Mouse (Mus musculus) midbrain, embryonic 13.5 days (tissue): ENCODE measurements around the gene Exd2. TPM values are rescaled to one million over a fixed set of nuclear protein-coding genes. Genes with fewer than 3 reads are reported as not detected.
A peak's percentile ranks its signal among the peaks of the same experiment; 100 is the strongest.

ENCODE experiments used
- ATAC-seq: fragments of 200-750 bp; cut with Nextera tagmentation; 2 replicates; pipeline ENCODE4 v1.8.0; 2017; ENCODE audit warnings: mild to moderate bottlenecking, moderate TSS enrichment, moderate library complexity
- H3K27ac ChIP-seq: fragments of 300-500 bp; sonication (generic); 2 replicates; pipeline ENCODE4 v1.5.1; 2015; ENCODE audit warnings: inconsistent platforms, mild to moderate bottlenecking, moderate library complexity
- H3K27me3 ChIP-seq: fragments of 300-500 bp; sonication (generic); 2 replicates; pipeline ENCODE4 v1.6.1; 2015; ENCODE audit warnings: mild to moderate bottlenecking, inconsistent platforms
- H3K36me3 ChIP-seq: fragments of 300-500 bp; sonication (generic); 2 replicates; pipeline ENCODE4 v1.6.1; 2015; ENCODE audit warnings: mild to moderate bottlenecking, inconsistent platforms
- H3K4me1 ChIP-seq: fragments of 300-500 bp; sonication (generic); replicated peaks from 2 replicates; pipeline ENCODE4 v1.6.1; 2015; ENCODE audit warnings: inconsistent platforms
- H3K4me2 ChIP-seq: fragments of 300-500 bp; sonication (generic); replicated peaks from 2 replicates; pipeline ENCODE4 v1.6.1; 2015; ENCODE audit warnings: moderate library complexity, mild to moderate bottlenecking, inconsistent platforms
- H3K4me3 ChIP-seq: fragments of 300-500 bp; sonication (generic); replicated peaks from 2 replicates; pipeline ENCODE4 v1.5.1; 2015; ENCODE audit warnings: mild to moderate bottlenecking, inconsistent platforms
- H3K9ac ChIP-seq: fragments of 300-500 bp; sonication (generic); replicated peaks from 2 replicates; pipeline ENCODE4 v1.6.1; 2015; ENCODE audit warnings: mild to moderate bottlenecking, inconsistent platforms
- H3K9me3 ChIP-seq: fragments of 300-500 bp; sonication (generic); 2 replicates; pipeline ENCODE4 v1.6.1; 2016; ENCODE audit warnings: mild to moderate bottlenecking, inconsistent platforms
- WGBS: fragments of 180-500 bp; shearing (Covaris S2); methylation state at CpG from one replicate; pipeline ENCODE4 v1.1.7; 2015; 5-methylcytosine and 5-hydroxymethylcytosine counted together
- polyA plus RNA-seq: library from polyadenylated mRNA; unstranded; fragments of >200 nt; fragmentation: Nextera tagmentation; extraction: Ambion mirVana; gene quantifications from 2 replicates; pipeline ENCODE4 v1.2.1, GENCODE M21; 2015

The Exd2 gene
- polyA plus RNA-seq, 1 experiment from 2014 or later: 58.4 TPM

- WGBS: 71% methylated on average over 5 of the region's 5 CpGs
- no peaks in the 10 kb centered on the region for H3K36me3 ChIP-seq
- no peak overlapping the region for H3K9ac ChIP-seq
- no peak overlapping the region for H3K4me2 ChIP-seq
- peak; percentile 37 for ATAC-seq
- H3K27me3 ChIP-seq: no peaks in the 10 kb centered on the region
- peak overlapping the region; percentile 62; the same call in 1 of the 2 replicates for H3K27ac ChIP-seq
- H3K4me1 ChIP-seq: peaks cover 48% of the 10 kb centered on the region
- H3K4me3 ChIP-seq: no peak overlapping the region
- H3K9me3 ChIP-seq: no peaks in the 10 kb centered on the region
These were observed 65.0 kb downstream of the Exd2 start for GRCm38 (mm10) chr12:80527727-80528389.

GRCm38 (mm10) chr12:80530052-80530451 lies 67.2 kb downstream of the Exd2 start:
- H3K4me2 ChIP-seq: no peak overlapping the region
- no peaks in the 10 kb centered on the region for H3K9me3 ChIP-seq
- no peaks in the 10 kb centered on the region for H3K27me3 ChIP-seq
- H3K36me3 ChIP-seq: no peaks in the 10 kb centered on the region
- no peak overlapping the region for H3K9ac ChIP-seq
- no peak overlapping the region for H3K27ac ChIP-seq
- ATAC-seq: no peak
- H3K4me1 ChIP-seq: peaks cover 41% of the 10 kb centered on the region
- H3K4me3 ChIP-seq: no peak overlapping the region
- 86% methylated on average over 2 of the region's 2 CpGs for WGBS

- no peak overlapping the region for H3K4me3 ChIP-seq
- no peaks in the 10 kb centered on the region for H3K9me3 ChIP-seq
- 78% methylated on average over 6 of the region's 6 CpGs for WGBS
- ATAC-seq: no peak
- peaks cover 35% of the 10 kb centered on the region for H3K4me1 ChIP-seq
- H3K36me3 ChIP-seq: no peaks in the 10 kb centered on the region
- H3K27me3 ChIP-seq: no peaks in the 10 kb centered on the region
- no peak overlapping the region for H3K4me2 ChIP-seq
- H3K27ac ChIP-seq: no peak overlapping the region
- no peak overlapping the region for H3K9ac ChIP-seq
These were observed 67.7 kb downstream of the Exd2 start for GRCm38 (mm10) chr12:80530630-80531029.

- no peak for ATAC-seq
- Histone ChIP-seq H3K27ac (no peak overlapping the region), H3K4me3 (no peak overlapping the region), H3K36me3 (no peaks in the 10 kb centered on the region), H3K4me2 (no peak overlapping the region), H3K4me1 (peaks cover 26% of the 10 kb centered on the region), H3K9me3 (no peaks in the 10 kb centered on the region), H3K27me3 (no peaks in the 10 kb centered on the region), H3K9ac (no peak overlapping the region)
- WGBS: 86% methylated on average over 10 of the region's 10 CpGs
These were observed 68.7 kb downstream of the Exd2 start for GRCm38 (mm10) chr12:80531585-80531984.

GRCm38 (mm10) chr12:80533876-80534275 lies 71.0 kb downstream of the Exd2 start:
- peaks cover 6% of the 10 kb centered on the region for H3K4me1 ChIP-seq
- H3K36me3 ChIP-seq: no peaks in the 10 kb centered on the region
- no peak overlapping the region for H3K4me3 ChIP-seq
- no peak overlapping the region for H3K27ac ChIP-seq
- 74% methylated on average over 2 of the region's 2 CpGs for WGBS
- H3K9ac ChIP-seq: no peak overlapping the region
- H3K4me2 ChIP-seq: no peak overlapping the region
- H3K27me3 ChIP-seq: no peaks in the 10 kb centered on the region
- no peak for ATAC-seq
- H3K9me3 ChIP-seq: no peaks in the 10 kb centered on the region

GRCm38 (mm10) chr12:80537313-80537712 lies 74.4 kb downstream of the Exd2 start:
- H3K27me3 ChIP-seq: no peaks in the 10 kb centered on the region
- H3K4me3 ChIP-seq: no peak overlapping the region
- no peaks in the 10 kb centered on the region for H3K9me3 ChIP-seq
- H3K9ac ChIP-seq: no peak overlapping the region
- ATAC-seq: no peak
- peaks cover 6% of the 10 kb centered on the region for H3K4me1 ChIP-seq
- no peaks in the 10 kb centered on the region for H3K36me3 ChIP-seq
- WGBS: 90% methylated on average over 2 of the region's 2 CpGs
- H3K4me2 ChIP-seq: no peak overlapping the region
- no peak overlapping the region for H3K27ac ChIP-seq

- H3K36me3 ChIP-seq: no peaks in the 10 kb centered on the region
- no peak overlapping the region for H3K9ac ChIP-seq
- H3K4me1 ChIP-seq: peaks cover 6% of the 10 kb centered on the region
- 0 out of 2 replicates have a peak, but pooled peaks cover under 1% of the 10 kb centered on the region for H3K27me3 ChIP-seq
- H3K4me3 ChIP-seq: no peak overlapping the region
- H3K27ac ChIP-seq: no peak overlapping the region
- WGBS: 69% methylated on average over 6 of the region's 6 CpGs
- no peak overlapping the region for H3K4me2 ChIP-seq
- no peaks in the 10 kb centered on the region for H3K9me3 ChIP-seq
- no peak for ATAC-seq
These were observed 75.4 kb downstream of the Exd2 start for GRCm38 (mm10) chr12:80538311-80538710.

GRCm38 (mm10) chr12:80545310-80545709 lies 82.4 kb downstream of the Exd2 start:
- H3K4me2 ChIP-seq: peak overlapping the region; percentile 0; the same call in 1 of the 2 replicates
- H3K9ac ChIP-seq: no peak overlapping the region

GRCm38 (mm10) chr12:80549646-80550045 lies 86.8 kb downstream of the Exd2 start:
- no peak for ATAC-seq
- H3K9me3 ChIP-seq: no peaks in the 10 kb centered on the region
- no peak overlapping the region for H3K4me2 ChIP-seq
- peaks cover 24% of the 10 kb centered on the region for H3K4me1 ChIP-seq
- H3K27me3 ChIP-seq: no peaks in the 10 kb centered on the region
- H3K27ac ChIP-seq: no peak overlapping the region
- H3K9ac ChIP-seq: no peak overlapping the region
- H3K4me3 ChIP-seq: no peak overlapping the region
- 65% methylated on average over 11 of the region's 11 CpGs for WGBS
- no peaks in the 10 kb centered on the region for H3K36me3 ChIP-seq

More at GRCm38 (mm10) chr12:80545310-80545709, 82.4 kb downstream of the Exd2 start:
- WGBS: 3% methylated on average over 4 of the region's 4 CpGs
- Histone ChIP-seq H3K4me1 (peaks cover 22% of the 10 kb centered on the region), H3K27me3 (0 out of 2 replicates have a peak, but pooled peaks cover 2% of the 10 kb centered on the region), H3K27ac (peak overlapping the region; percentile 49), H3K36me3 (no peaks in the 10 kb centered on the region), H3K9me3 (no peaks in the 10 kb centered on the region), H3K4me3 (no peak overlapping the region)
- peak; percentile 46 for ATAC-seq

Other genes with a start within 250 kb of the Exd2 start
- 5.5 and 7.3 TPM in 2 replicates for gene Actn1, start 202.7 kb upstream of the Exd2 start, polyA plus RNA-seq
- gene Dcaf5, start 26.5 kb upstream of the Exd2 start, polyA plus RNA-seq: 25.8 and 28.2 TPM in 2 replicates
- gene Galnt16, start 55.2 kb downstream of the Exd2 start, polyA plus RNA-seq: 32.1 and 34.7 TPM in 2 replicates
- 26.1 and 27.5 TPM in 2 replicates for gene Slc39a9, start 180.8 kb downstream of the Exd2 start, polyA plus RNA-seq
- 367 and 391 TPM in 2 replicates for gene Erh, start 181.2 kb downstream of the Exd2 start, polyA plus RNA-seq
- gene Plekhd1, start 229.5 kb downstream of the Exd2 start, polyA plus RNA-seq: 3.6 and 4.0 TPM in 2 replicates